Mouse (Mus musculus) limb, embryonic 11.5 days (tissue): ENCODE measurements around the gene Myog. TPM values are rescaled to one million over a fixed set of nuclear protein-coding genes. Genes with fewer than 3 reads are reported as not detected.

Experiments used
- ATAC-seq: fragments of 200-750 bp; cut with Nextera tagmentation; 2 replicates; pipeline ENCODE4 v1.8.0; 2017; ENCODE audit warnings: low read depth; ENCODE audit not compliant: insufficient number of reproducible peaks, low FRiP score, low TSS enrichment
- DNase-seq: peaks from one replicate; pipeline ENCODE4 v3.0.0-alpha.2; 2015; ENCODE audit warnings: low spot score
- H3K27ac ChIP-seq: fragments of 300-500 bp; sonication (generic); replicated peaks from 2 replicates; pipeline ENCODE4 v1.5.1; 2014; ENCODE audit warnings: low read depth, mild to moderate bottlenecking, low read length
- H3K27me3 ChIP-seq: fragments of 300-500 bp; sonication (generic); 2 replicates; pipeline ENCODE4 v1.6.1; 2014; ENCODE audit warnings: mild to moderate bottlenecking, low read length, mixed read lengths; ENCODE audit not compliant: control insufficient read depth, insufficient read depth
- H3K36me3 ChIP-seq: fragments of 300-500 bp; sonication (generic); 2 replicates; pipeline ENCODE4 v1.6.1; 2014; ENCODE audit warnings: mild to moderate bottlenecking, low read length, moderate library complexity, mixed read lengths; ENCODE audit not compliant: control insufficient read depth, insufficient read depth
- H3K4me1 ChIP-seq: fragments of 300-500 bp; sonication (generic); 2 replicates; pipeline ENCODE4 v1.6.1; 2014; ENCODE audit warnings: low read length, mixed read lengths; ENCODE audit not compliant: control insufficient read depth, insufficient read depth
- H3K4me2 ChIP-seq: fragments of 300-500 bp; sonication (generic); 2 replicates; pipeline ENCODE4 v1.6.1; 2014; ENCODE audit warnings: low read depth, mild to moderate bottlenecking, moderate library complexity; ENCODE audit not compliant: severe bottlenecking
- H3K4me3 ChIP-seq: fragments of 300-500 bp; sonication (generic); 2 replicates; pipeline ENCODE4 v1.5.1; 2014; ENCODE audit warnings: low read depth, low read length
- H3K9ac ChIP-seq: fragments of 300-500 bp; sonication (generic); 2 replicates; pipeline ENCODE4 v1.6.1; 2014; ENCODE audit warnings: mild to moderate bottlenecking, low read length
- H3K9me3 ChIP-seq: fragments of 300-500 bp; sonication (generic); 2 replicates; pipeline ENCODE4 v1.6.1; 2016; ENCODE audit warnings: low read length; ENCODE audit not compliant: control insufficient read depth
- WGBS: fragments of 180-500 bp; shearing (Covaris S2); extraction: QIAGEN DNeasy Blood & Tissue Kit; methylation state at CpG from one replicate; pipeline ENCODE4 v1.1.7; 2014; 5-methylcytosine and 5-hydroxymethylcytosine counted together
- polyA plus RNA-seq: library from polyadenylated mRNA; unstranded; fragments of >200 nt; fragmentation: Nextera tagmentation; extraction: Ambion mirVana; gene quantifications from 2 replicates; pipeline ENCODE4 v1.2.1, GENCODE M21; 2014

Myog gene
- polyA plus RNA-seq, 1 experiment from 2014 or later = 30.5 TPM

- Histone ChIP-seq H3K27ac (no peak overlapping the region), H3K4me3 (no peak overlapping the region), H3K4me1 (no peaks in the 10 kb centered on the region), H3K36me3 (no peaks in the 10 kb centered on the region), H3K9me3 (no peaks in the 10 kb centered on the region), H3K27me3 (no peaks in the 10 kb centered on the region), H3K9ac (no peak overlapping the region), H3K4me2 (no peak overlapping the region)
- WGBS = 78% methylated on average over 12 of the region's 12 CpGs
- DNase-seq (no peak), ATAC-seq (no peak)
Measured at GRCm38 (mm10) chr1:134335924-134336810, 46.4 kb downstream of the Myog start.

- 90% methylated on average over 11 of the region's 11 CpGs for WGBS
- no peak for ATAC-seq
Measured at GRCm38 (mm10) chr1:134336958-134337710, 47.3 kb downstream of the Myog start.

GRCm38 (mm10) chr1:134339162-134339561 lies 49.4 kb downstream of the Myog start:
- H3K4me1 ChIP-seq = peaks cover 3% of the 10 kb centered on the region; the same call in 1 of the 2 replicates
- DNase-seq (no peak), ATAC-seq (no peak)
- no peaks in the 10 kb centered on the region for H3K27me3 ChIP-seq
- no peaks in the 10 kb centered on the region for H3K36me3 ChIP-seq
- H3K9ac ChIP-seq = no peak overlapping the region
- no peak overlapping the region for H3K4me3 ChIP-seq
- H3K4me2 ChIP-seq = no peak overlapping the region
- no peak overlapping the region for H3K27ac ChIP-seq
- WGBS = 90% methylated on average over 7 of the region's 7 CpGs
- no peaks in the 10 kb centered on the region for H3K9me3 ChIP-seq

More at GRCm38 (mm10) chr1:134336958-134337710, 47.3 kb downstream of the Myog start:
- no peak overlapping the region for H3K9ac ChIP-seq
- H3K27me3 ChIP-seq = no peaks in the 10 kb centered on the region
- H3K4me2 ChIP-seq = no peak overlapping the region
- H3K36me3 ChIP-seq = no peaks in the 10 kb centered on the region
- H3K9me3 ChIP-seq = no peaks in the 10 kb centered on the region
- H3K27ac ChIP-seq = no peak overlapping the region
- no peaks in the 10 kb centered on the region for H3K4me1 ChIP-seq
- H3K4me3 ChIP-seq = no peak overlapping the region
- DNase-seq = no peak

- H3K4me1 ChIP-seq = peaks cover 3% of the 10 kb centered on the region; the same call in 1 of the 2 replicates
- H3K4me3 ChIP-seq = no peak overlapping the region
- no peak overlapping the region for H3K27ac ChIP-seq
- WGBS = 94% methylated on average over 18 of the region's 18 CpGs
- H3K4me2 ChIP-seq = no peak overlapping the region
- H3K36me3 ChIP-seq = no peaks in the 10 kb centered on the region
- ATAC-seq (no peak), DNase-seq (no peak)
- H3K27me3 ChIP-seq = no peaks in the 10 kb centered on the region
- no peaks in the 10 kb centered on the region for H3K9me3 ChIP-seq
- no peak overlapping the region for H3K9ac ChIP-seq
Measured at GRCm38 (mm10) chr1:134339757-134340619, 50.2 kb downstream of the Myog start.

GRCm38 (mm10) chr1:134341641-134342277 lies 52.0 kb downstream of the Myog start:
- peaks cover 5% of the 10 kb centered on the region; the same call in 1 of the 2 replicates for H3K36me3 ChIP-seq
- H3K4me3 ChIP-seq = no peak overlapping the region
- H3K27me3 ChIP-seq = no peaks in the 10 kb centered on the region
- no peak overlapping the region for H3K4me2 ChIP-seq
- no peak overlapping the region for H3K9ac ChIP-seq
- 79% methylated on average over 5 of the region's 5 CpGs for WGBS
- no peak for DNase-seq
- ATAC-seq = no peak
- peaks cover 3% of the 10 kb centered on the region; the same call in 1 of the 2 replicates for H3K4me1 ChIP-seq
- H3K9me3 ChIP-seq = no peaks in the 10 kb centered on the region
- no peak overlapping the region for H3K27ac ChIP-seq

Other genes starting within 250 kb of the Myog start
- gene Btg2, start 210.9 kb upstream of the Myog start, polyA plus RNA-seq = 21.3 and 22.1 TPM in 2 replicates
- not detected in 2 replicates for gene Chit1, start 178.7 kb upstream of the Myog start, polyA plus RNA-seq
- 2.0 and 2.5 TPM in 2 replicates for gene Chil1, start 107.8 kb upstream of the Myog start, polyA plus RNA-seq
- 3.4 and 4.8 TPM in 2 replicates for gene Mybph, start 96.5 kb upstream of the Myog start, polyA plus RNA-seq
- 0.87 and 0.88 TPM in 2 replicates for gene Adora1, start 54.6 kb upstream of the Myog start, polyA plus RNA-seq
- gene Ppfia4, start 42.9 kb downstream of the Myog start, polyA plus RNA-seq = 2.3 and 3.4 TPM in 2 replicates
- 117 and 119 TPM in 2 replicates for gene Tmem183a, start 72.0 kb downstream of the Myog start, polyA plus RNA-seq
- gene 4933406M09Rik, start 96.0 kb downstream of the Myog start, polyA plus RNA-seq = not detected in 2 replicates
- gene Cyb5r1, start 115.6 kb downstream of the Myog start, polyA plus RNA-seq = 33.5 and 36.1 TPM in 2 replicates
- gene Adipor1, start 125.4 kb downstream of the Myog start, polyA plus RNA-seq = 91.9 and 93.2 TPM in 2 replicates
- gene Klhl12, start 165.5 kb downstream of the Myog start, polyA plus RNA-seq = 37.3 and 41.7 TPM in 2 replicates
- 38.3 and 39.1 TPM in 2 replicates for gene Rabif, start 204.7 kb downstream of the Myog start, polyA plus RNA-seq